Mouse (Mus musculus) brain, embryonic 14.5 days (tissue): ENCODE data around the gene Tgfbr3.

Experiments
- CTCF ChIP-seq: fragments of 200-500 bp; IDR thresholded peaks from 2 replicates; pipeline ENCODE4 v1.5.1; 2012; ENCODE audit warnings: inconsistent platforms, mild to moderate bottlenecking, moderate library complexity, borderline replicate concordance; ENCODE audit not compliant: insufficient read depth, insufficient read length; ENCODE audit errors: extremely low read depth
- POLR2A ChIP-seq: fragments of 200-500 bp; IDR thresholded peaks from 2 replicates; pipeline ENCODE4 v1.6.1; 2012; ENCODE audit warnings: mild to moderate bottlenecking, inconsistent platforms, borderline replicate concordance; ENCODE audit not compliant: poor library complexity, insufficient read depth, insufficient read length, severe bottlenecking; ENCODE audit errors: extremely low read depth

GRCm38 (mm10) chr5:107272252-107273028 lies 17.0 kb downstream of the Tgfbr3 start:
- TF ChIP-seq CTCF: no peak
- TF ChIP-seq POLR2A: no peak
